ENCODE assay signal across 14 mouse cellular contexts in genomic region chr6:54333116-54333651, GRCm38 (mm10). TPM values are rescaled to one million over a fixed set of nuclear protein-coding genes. Genes with fewer than 3 reads are reported as not detected.
DNase-seq lines count a peak whose midpoint lies in the region; ATAC-seq and TF ChIP-seq lines count a peak whose summit lies in the region.
"Had no signal": no experiment of that assay in that cellular context is flagged by ENCODE, and none has a peak within 500 bp of the region (broad histone marks: within the 10 kb centered on the region; RNA-seq: fewer than 3 reads in every experiment).

No protein-coding gene starts in this region.

- WGBS in heart, embryonic 10.5 days, result 49% methylated on average over 11 of the region's 11 CpGs
- 62% methylated on average over 11 of the region's 11 CpGs for WGBS in stomach, embryonic 14.5 days
- 65% methylated on average over 11 of the region's 11 CpGs for WGBS in stomach, postnatal 0 days
- 57% methylated on average over 11 of the region's 11 CpGs for WGBS in liver, embryonic 11.5 days
- WGBS in forebrain, embryonic 12.5 days, result 43% methylated on average over 11 of the region's 11 CpGs

- peaks cover 37% of the 10 kb centered on the region for H3K27me3 ChIP-seq in heart, embryonic 10.5 days (ENCODE audit: insufficient read depth, poor library complexity, severe bottlenecking)
- 0 out of 2 replicates have a peak, but pooled peaks cover 3% of the 10 kb centered on the region for H3K27me3 ChIP-seq in stomach, embryonic 14.5 days (ENCODE audit: control insufficient read depth, insufficient read depth, low read length)
- H3K27me3 ChIP-seq in stomach, postnatal 0 days (ENCODE audit: control insufficient read depth, insufficient read depth, low read length), result no peaks in the 10 kb centered on the region
- H3K27me3 ChIP-seq in liver, embryonic 11.5 days (replicated peaks; ENCODE audit: control insufficient read depth, insufficient read depth, low read length), result no peaks in the 10 kb centered on the region; the same call in 1 of the 2 replicates
- H3K27me3 ChIP-seq in forebrain, embryonic 12.5 days, result peaks cover 19% of the 10 kb centered on the region
- H3K27me3 ChIP-seq: liver, embryonic 15.5 days had no signal

- H3K4me2 ChIP-seq in stomach, embryonic 14.5 days (replicated peaks; ENCODE audit: low read depth, low read length), result no peak overlapping the region
- H3K4me2 ChIP-seq in stomach, postnatal 0 days (replicated peaks; ENCODE audit: low read depth), result no peak overlapping the region
- H3K4me2 ChIP-seq in liver, embryonic 11.5 days, result no peak overlapping the region
- H3K4me2 ChIP-seq in forebrain, embryonic 12.5 days, result no peak overlapping the region
- H3K4me2 ChIP-seq: liver, embryonic 15.5 days; midbrain, embryonic 13.5 days had no signal

- peak overlapping the region; percentile 22; the same call in 1 of the 2 replicates for H3K27ac ChIP-seq in heart, embryonic 10.5 days
- peak overlapping the region; percentile 39; the same call in 1 of the 2 replicates for H3K27ac ChIP-seq in stomach, embryonic 14.5 days (ENCODE audit: low read length)
- H3K27ac ChIP-seq in stomach, postnatal 0 days (replicated peaks), result no peak overlapping the region
- no peak overlapping the region for H3K27ac ChIP-seq in liver, embryonic 11.5 days (ENCODE audit: low read depth, low read length)
- H3K27ac ChIP-seq in forebrain, embryonic 12.5 days, result no peak overlapping the region; the same call in 1 of the 2 replicates
- H3K27ac ChIP-seq: liver, embryonic 15.5 days had no signal

- H3K9ac ChIP-seq in stomach, embryonic 14.5 days (replicated peaks; ENCODE audit: low read depth, low read length), result no peak overlapping the region
- no peak overlapping the region for H3K9ac ChIP-seq in stomach, postnatal 0 days (ENCODE audit: low read length)
- H3K9ac ChIP-seq in liver, embryonic 11.5 days (ENCODE audit: low read depth, low read length), result no peak overlapping the region
- no peak overlapping the region; the same call in 1 of the 2 replicates for H3K9ac ChIP-seq in forebrain, embryonic 12.5 days
- H3K9ac ChIP-seq: liver, embryonic 15.5 days; midbrain, embryonic 13.5 days had no signal

- TF ChIP-seq EP300 in stomach, postnatal 0 days (optimal IDR thresholded peaks at IDR 0.05), result no peak

- ATAC-seq in stomach, embryonic 14.5 days (ENCODE audit: insufficient number of reproducible peaks, insufficient read depth, low FRiP score, low read depth), result no peak
- no peak for ATAC-seq in stomach, postnatal 0 days (ENCODE audit: low FRiP score, low TSS enrichment)
- ATAC-seq in liver, embryonic 11.5 days (replicated peaks; ENCODE audit: low FRiP score), result no peak
- ATAC-seq in forebrain, embryonic 12.5 days (ENCODE audit: low FRiP score), result no peak
- ATAC-seq: activated CD4-positive, CD25-positive, alpha-beta regulatory T cell, adult 4 months; CD4-positive, CD25-positive, alpha-beta regulatory T cell, adult 4 months; midbrain, embryonic 13.5 days had no signal

- no peak for TF ChIP-seq CTCF in stomach, postnatal 0 days (IDR thresholded peaks at IDR 0.05; ENCODE audit: low read depth)

- 0 out of 2 replicates have a peak, but pooled peaks cover 4% of the 10 kb centered on the region for H3K36me3 ChIP-seq in heart, embryonic 10.5 days
- no peaks in the 10 kb centered on the region for H3K36me3 ChIP-seq in stomach, embryonic 14.5 days (ENCODE audit: control insufficient read depth, insufficient read depth, low read length)
- no peaks in the 10 kb centered on the region for H3K36me3 ChIP-seq in stomach, postnatal 0 days (ENCODE audit: control insufficient read depth, insufficient read depth, low read length)
- no peaks in the 10 kb centered on the region for H3K36me3 ChIP-seq in liver, embryonic 11.5 days (ENCODE audit: control insufficient read depth, insufficient read depth, low read length)
- no peaks in the 10 kb centered on the region for H3K36me3 ChIP-seq in forebrain, embryonic 12.5 days (replicated peaks)
- H3K36me3 ChIP-seq: liver, embryonic 15.5 days; midbrain, embryonic 13.5 days had no signal

- H3K9me3 ChIP-seq in heart, embryonic 10.5 days, result no peaks in the 10 kb centered on the region
- no peaks in the 10 kb centered on the region for H3K9me3 ChIP-seq in stomach, embryonic 14.5 days (ENCODE audit: control insufficient read depth, low read depth, low read length)
- no peaks in the 10 kb centered on the region for H3K9me3 ChIP-seq in stomach, postnatal 0 days (ENCODE audit: control insufficient read depth, low read length)
- H3K9me3 ChIP-seq in liver, embryonic 11.5 days (ENCODE audit: control insufficient read depth, low read length), result no peaks in the 10 kb centered on the region
- H3K9me3 ChIP-seq in forebrain, embryonic 12.5 days, result no peaks in the 10 kb centered on the region
- H3K9me3 ChIP-seq: liver, embryonic 15.5 days; midbrain, embryonic 13.5 days had no signal

- H3K4me1 ChIP-seq in heart, embryonic 10.5 days, result no peaks in the 10 kb centered on the region
- no peaks in the 10 kb centered on the region for H3K4me1 ChIP-seq in stomach, embryonic 14.5 days (ENCODE audit: control insufficient read depth, insufficient read depth, low read length)
- no peaks in the 10 kb centered on the region for H3K4me1 ChIP-seq in stomach, postnatal 0 days (replicated peaks; ENCODE audit: control insufficient read depth, insufficient read depth)
- no peaks in the 10 kb centered on the region for H3K4me1 ChIP-seq in liver, embryonic 11.5 days (replicated peaks; ENCODE audit: control insufficient read depth, insufficient read depth, low read length)
- peaks cover 27% of the 10 kb centered on the region for H3K4me1 ChIP-seq in forebrain, embryonic 12.5 days

- no peak for DNase-seq in heart, embryonic 10.5 days (ENCODE audit: low spot score)
- DNase-seq in heart, postnatal 4 days, result no peak
- DNase-seq in stomach, postnatal 0 days (ENCODE audit: low spot score), result no peak
- DNase-seq in kidney, postnatal 10 days, result peak; percentile 17
- DNase-seq in liver, embryonic 11.5 days (ENCODE audit: low spot score), result no peak
- DNase-seq: heart, postnatal 14 days; left cerebral cortex, postnatal 4 days; thymus, adult 18-20 months had no signal

- H3K4me3 ChIP-seq in heart, embryonic 10.5 days, result no peak overlapping the region
- H3K4me3 ChIP-seq in stomach, embryonic 14.5 days (ENCODE audit: low read depth, low read length), result no peak overlapping the region
- no peak overlapping the region for H3K4me3 ChIP-seq in stomach, postnatal 0 days (ENCODE audit: low read depth, low read length)
- H3K4me3 ChIP-seq in liver, embryonic 11.5 days (ENCODE audit: low read depth, low read length), result no peak overlapping the region
- no peak overlapping the region for H3K4me3 ChIP-seq in forebrain, embryonic 12.5 days (replicated peaks)
- H3K4me3 ChIP-seq: liver, embryonic 15.5 days; midbrain, embryonic 13.5 days had no signal

RNA-seq across cellular contexts. Expression of gene Prr15, which starts 7.5 kb away (rescaled TPM):
- polyA plus RNA-seq in heart, embryonic 10.5 days (2016; fragmentation: Nextera tagmentation; extraction: Ambion mirVana), result 1.5 and 6.7 TPM in 2 replicates
- total RNA-seq in heart, postnatal 4 days (2021), result 1 to 10 TPM; 6.6 to 7.2 TPM
- 11.2 and 11.6 TPM in 2 replicates for polyA plus RNA-seq in stomach, embryonic 14.5 days (2014; fragmentation: Nextera tagmentation; extraction: Ambion mirVana)
- 6.9 and 8.2 TPM in 2 replicates for polyA plus RNA-seq in stomach, postnatal 0 days (2015; fragmentation: Nextera tagmentation; extraction: Ambion mirVana)
- 1.1 and 1.3 TPM in 2 replicates for polyA plus RNA-seq in liver, embryonic 11.5 days (2014; fragmentation: Nextera tagmentation; extraction: Ambion mirVana)
- 7.8 and 8.8 TPM in 2 replicates for polyA plus RNA-seq in forebrain, embryonic 12.5 days (2016; fragmentation: Nextera tagmentation; extraction: Ambion mirVana)
- polyA plus RNA-seq: activated CD4-positive, CD25-positive, alpha-beta regulatory T cell, adult 4 months had no signal

Comparison
In these comparisons a context has a peak if more than half of its experiments do, and no peak if none do; other contexts are left out.
1. H3K27ac ChIP-seq: peak in heart, embryonic 10.5 days (single experiment) and stomach, embryonic 14.5 days (single experiment); none in stomach, postnatal 0 days (single experiment), liver, embryonic 11.5 days (single experiment) and forebrain, embryonic 12.5 days (single experiment).